Mouse (Mus musculus) kidney, embryonic 15.5 days (tissue): ENCODE measurements at regions not wholly inside any gene's neighbourhood (a gene's known extent, or its start where the extent isn't known, plus 50 kb on each side); places are given as distances from the start of the nearest gene placed in this dataset.

Experiments
- ATAC-seq: fragments of 200-750 bp; cut with Nextera tagmentation; replicated peaks from 2 replicates; pipeline ENCODE4 v1.8.0; 2017; ENCODE audit warnings: moderate TSS enrichment; ENCODE audit not compliant: low FRiP score
- H3K27ac ChIP-seq: fragments of 300-500 bp; sonication (generic); 2 replicates; pipeline ENCODE4 v1.5.1; 2015; ENCODE audit warnings: mild to moderate bottlenecking, inconsistent platforms
- H3K27me3 ChIP-seq: fragments of 300-500 bp; sonication (generic); 2 replicates; pipeline ENCODE4 v1.6.1; 2015; ENCODE audit warnings: inconsistent platforms
- H3K36me3 ChIP-seq: fragments of 300-500 bp; sonication (generic); 2 replicates; pipeline ENCODE4 v1.6.1; 2015; ENCODE audit warnings: inconsistent platforms
- H3K4me1 ChIP-seq: fragments of 300-500 bp; sonication (generic); 2 replicates; pipeline ENCODE4 v1.6.1; 2015; ENCODE audit warnings: inconsistent platforms
- H3K4me2 ChIP-seq: fragments of 300-500 bp; sonication (generic); 2 replicates; pipeline ENCODE4 v1.6.1; 2015; ENCODE audit warnings: moderate library complexity, mild to moderate bottlenecking, inconsistent platforms
- H3K4me3 ChIP-seq: fragments of 300-500 bp; sonication (generic); replicated peaks from 2 replicates; pipeline ENCODE4 v1.5.1; 2015; ENCODE audit warnings: mild to moderate bottlenecking, inconsistent platforms
- H3K9ac ChIP-seq: fragments of 300-500 bp; sonication (generic); 2 replicates; pipeline ENCODE4 v1.6.1; 2015; ENCODE audit warnings: mild to moderate bottlenecking, inconsistent platforms
- H3K9me3 ChIP-seq: fragments of 300-500 bp; sonication (generic); replicated peaks from 2 replicates; pipeline ENCODE4 v1.6.1; 2016; ENCODE audit warnings: inconsistent platforms
- WGBS: fragments of 180-500 bp; shearing (Covaris S2); methylation state at CpG from one replicate; pipeline ENCODE4 v1.1.7; 2015; ENCODE audit warnings: mixed read lengths; 5-methylcytosine and 5-hydroxymethylcytosine counted together

DNA sequence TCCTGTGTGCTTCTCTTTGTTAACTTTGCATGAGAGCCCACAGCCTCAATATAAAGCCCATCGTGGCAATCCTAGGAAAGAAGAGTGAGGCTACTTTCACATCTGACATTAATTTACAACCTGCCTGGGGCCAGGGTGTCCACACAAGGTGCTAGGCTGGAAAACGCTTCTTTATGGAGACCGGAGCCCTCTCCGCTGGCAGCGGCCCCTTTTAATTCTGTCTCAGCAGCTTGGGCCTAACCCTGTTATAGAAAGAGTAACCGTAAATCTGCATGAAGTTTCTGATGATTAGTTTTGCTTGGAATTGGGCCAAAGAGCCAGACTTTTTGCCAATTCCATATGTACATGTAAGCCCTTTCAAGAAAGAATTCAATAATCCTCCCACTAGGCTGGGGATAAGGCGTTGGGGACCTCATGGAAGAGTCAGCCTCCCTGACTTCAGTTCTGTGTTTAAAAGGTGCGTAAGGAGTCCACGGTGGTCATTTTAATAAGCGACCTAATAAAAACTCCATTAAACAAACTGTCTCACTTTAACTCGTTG lies 304.2 kb upstream of the Dynlrb2 start:
- ATAC-seq = no peak
- H3K4me2 ChIP-seq = no peak overlapping the region
- 50% methylated on average over 11 of the region's 11 CpGs for WGBS
- no peaks in the 10 kb centered on the region for H3K36me3 ChIP-seq
- H3K4me1 ChIP-seq = 0 out of 2 replicates have a peak, but pooled peaks cover 5% of the 10 kb centered on the region
- no peak overlapping the region for H3K4me3 ChIP-seq
- H3K27ac ChIP-seq = no peak overlapping the region
- no peaks in the 10 kb centered on the region for H3K9me3 ChIP-seq
- H3K9ac ChIP-seq = no peak overlapping the region
- no peaks in the 10 kb centered on the region for H3K27me3 ChIP-seq

DNA sequence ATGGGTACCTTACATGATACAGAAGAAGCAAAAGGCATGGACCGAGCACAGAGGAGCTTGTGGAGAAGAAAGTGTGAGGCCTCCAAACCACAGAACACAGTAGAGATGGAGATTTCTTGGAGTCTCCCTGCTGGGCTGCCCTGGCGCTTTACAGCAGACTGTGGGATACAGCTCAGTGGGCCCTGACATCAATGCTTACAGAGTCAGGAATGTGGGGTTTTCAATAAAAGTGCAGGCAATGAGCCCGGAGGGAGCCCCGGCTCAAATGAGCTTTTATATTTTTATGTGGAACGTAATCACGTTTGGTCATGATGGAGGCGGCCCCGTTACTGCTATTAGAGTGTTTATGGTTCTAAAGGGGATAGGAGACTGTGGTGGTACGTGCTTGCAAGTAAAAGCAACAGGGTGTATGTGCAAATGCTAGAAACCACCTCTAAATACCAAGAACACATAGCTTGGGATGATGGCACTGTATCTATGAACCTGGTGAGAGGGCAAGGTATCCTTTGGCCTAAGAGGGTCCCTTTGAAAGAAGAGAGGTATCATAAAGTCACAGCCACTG lies 308.1 kb upstream of the Dynlrb2 start:
- no peak overlapping the region for H3K4me2 ChIP-seq
- H3K4me3 ChIP-seq = no peak overlapping the region
- ATAC-seq = no peak
- no peak overlapping the region for H3K27ac ChIP-seq
- 76% methylated on average over 9 of the region's 9 CpGs for WGBS
- no peaks in the 10 kb centered on the region for H3K27me3 ChIP-seq
- H3K36me3 ChIP-seq = no peaks in the 10 kb centered on the region
- no peaks in the 10 kb centered on the region for H3K9me3 ChIP-seq
- no peak overlapping the region for H3K9ac ChIP-seq
- peaks cover 15% of the 10 kb centered on the region; the same call in 1 of the 2 replicates for H3K4me1 ChIP-seq

DNA sequence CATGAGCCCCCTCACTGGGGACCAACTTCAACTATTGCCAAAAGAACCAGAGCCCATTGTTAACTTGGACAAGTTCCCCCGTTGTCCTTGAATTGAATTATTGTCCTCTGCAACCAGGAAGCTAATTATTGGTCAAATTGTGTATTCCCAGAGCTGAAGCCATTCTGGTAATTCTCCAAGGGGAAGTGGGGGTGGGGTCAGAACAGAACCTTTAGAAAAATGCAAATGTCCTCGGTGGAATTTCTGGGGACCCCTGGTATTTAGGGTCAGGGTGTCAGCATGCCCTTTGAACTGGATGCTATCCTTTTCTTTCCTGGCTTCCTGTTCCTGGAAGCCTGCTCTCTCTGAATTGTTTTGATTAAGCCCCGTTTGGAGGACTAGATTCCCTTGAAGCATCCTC lies 312.7 kb upstream of the Dynlrb2 start:
- no peak for ATAC-seq
- no peak overlapping the region for H3K4me3 ChIP-seq
- no peaks in the 10 kb centered on the region for H3K36me3 ChIP-seq
- 12% methylated on average over 3 of the region's 3 CpGs for WGBS
- no peak overlapping the region for H3K27ac ChIP-seq
- H3K4me1 ChIP-seq = peaks cover 18% of the 10 kb centered on the region
- no peaks in the 10 kb centered on the region for H3K27me3 ChIP-seq
- no peak overlapping the region for H3K9ac ChIP-seq
- H3K9me3 ChIP-seq = no peaks in the 10 kb centered on the region
- no peak overlapping the region for H3K4me2 ChIP-seq

DNA sequence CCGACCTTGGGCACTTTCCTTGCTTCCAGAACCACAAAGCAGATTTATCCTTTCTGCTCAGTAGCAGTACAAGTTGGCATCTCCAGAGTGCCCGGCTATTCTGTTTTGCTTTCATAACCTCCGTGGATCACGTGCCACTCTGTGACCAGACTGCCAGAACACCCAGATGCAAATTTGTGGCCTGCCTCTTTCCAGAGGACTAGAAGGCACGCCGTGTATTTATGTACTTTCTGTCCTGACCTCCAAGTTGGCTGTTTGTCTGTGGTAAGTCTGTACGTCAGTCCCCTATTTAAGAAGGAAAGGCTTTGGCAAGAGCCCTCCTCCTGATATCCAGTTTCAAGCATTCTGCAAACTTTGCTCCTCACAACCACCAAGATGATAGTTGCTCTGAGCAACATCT lies 319.6 kb upstream of the Dynlrb2 start:
- H3K4me3 ChIP-seq = no peak overlapping the region
- peaks cover 16% of the 10 kb centered on the region for H3K4me1 ChIP-seq
- H3K9ac ChIP-seq = no peak overlapping the region
- no peaks in the 10 kb centered on the region for H3K27me3 ChIP-seq
- H3K36me3 ChIP-seq = no peaks in the 10 kb centered on the region
- H3K4me2 ChIP-seq = no peak overlapping the region
- 62% methylated on average over 7 of the region's 7 CpGs for WGBS
- no peak for ATAC-seq
- H3K27ac ChIP-seq = no peak overlapping the region
- no peaks in the 10 kb centered on the region for H3K9me3 ChIP-seq

DNA sequence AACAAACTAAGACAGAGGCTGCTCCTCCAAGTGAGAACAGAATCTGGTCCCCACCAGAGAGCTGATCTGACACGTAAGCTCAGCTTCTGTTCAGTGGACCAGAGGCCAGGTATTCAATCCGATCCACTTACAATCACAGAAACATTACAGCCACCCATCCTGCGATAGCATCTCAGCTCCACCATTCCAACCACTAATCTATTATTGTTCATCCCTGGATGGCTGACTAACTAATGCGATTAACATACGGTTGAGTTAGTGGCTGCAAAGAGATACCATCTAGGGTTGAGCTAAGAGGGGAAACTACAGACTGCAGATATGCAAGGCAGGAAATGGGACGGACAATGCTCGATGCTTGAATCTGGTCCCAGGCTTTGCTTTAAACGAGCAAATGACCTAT lies 320.5 kb upstream of the Dynlrb2 start:
- no peaks in the 10 kb centered on the region for H3K9me3 ChIP-seq
- no peaks in the 10 kb centered on the region for H3K27me3 ChIP-seq
- H3K9ac ChIP-seq = no peak overlapping the region
- no peaks in the 10 kb centered on the region for H3K36me3 ChIP-seq
- WGBS = 59% methylated on average over 8 of the region's 8 CpGs
- H3K4me2 ChIP-seq = no peak overlapping the region
- H3K4me1 ChIP-seq = peaks cover 16% of the 10 kb centered on the region
- ATAC-seq = no peak
- H3K27ac ChIP-seq = no peak overlapping the region
- H3K4me3 ChIP-seq = no peak overlapping the region

DNA sequence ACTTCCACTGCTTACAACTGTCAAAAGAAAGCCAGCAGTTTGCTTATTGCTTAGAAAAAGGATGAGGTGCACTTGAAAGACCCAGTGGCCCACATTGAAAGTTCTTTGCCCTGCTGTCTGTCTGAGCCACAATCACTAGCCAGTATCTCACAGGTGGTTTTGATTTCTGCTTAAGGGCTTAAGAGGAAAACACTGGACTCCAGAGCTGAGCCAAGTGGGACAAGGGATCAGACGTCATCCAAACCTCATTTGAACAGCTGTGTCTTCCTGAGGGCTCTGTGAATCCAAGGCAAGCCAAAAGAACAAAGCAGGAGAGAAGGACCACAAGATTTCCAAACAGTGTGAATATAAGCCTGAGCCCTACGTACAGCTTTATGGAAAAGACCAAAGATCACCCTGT lies 326.8 kb upstream of the Dynlrb2 start:
- peaks cover 4% of the 10 kb centered on the region; the same call in 1 of the 2 replicates for H3K4me1 ChIP-seq
- ATAC-seq = no peak
- H3K4me3 ChIP-seq = no peak overlapping the region
- no peak overlapping the region for H3K9ac ChIP-seq
- no peak overlapping the region for H3K27ac ChIP-seq
- WGBS = 63% methylated on average over 2 of the region's 2 CpGs
- H3K27me3 ChIP-seq = no peaks in the 10 kb centered on the region
- H3K9me3 ChIP-seq = no peaks in the 10 kb centered on the region
- H3K36me3 ChIP-seq = no peaks in the 10 kb centered on the region
- H3K4me2 ChIP-seq = no peak overlapping the region

DNA sequence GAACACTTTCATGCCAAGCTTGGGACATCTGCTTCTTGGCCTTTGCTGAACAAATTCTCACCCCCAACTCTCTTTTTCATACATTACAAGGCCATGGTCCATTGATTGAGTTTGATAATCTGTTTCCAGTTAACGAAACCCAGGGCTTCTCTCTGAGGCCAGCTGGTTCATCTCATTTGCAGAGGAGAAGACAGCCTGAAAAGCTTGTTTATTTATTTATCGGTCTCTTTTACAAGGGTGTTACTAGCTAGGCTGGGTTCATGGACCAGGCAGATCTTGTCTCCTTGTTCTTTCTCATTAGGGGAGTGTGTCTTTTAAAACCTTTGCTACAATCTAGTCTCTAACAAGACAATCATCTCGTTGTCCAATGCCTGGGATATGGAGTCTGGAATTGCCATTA lies 329.9 kb upstream of the Dynlrb2 start:
- H3K27ac ChIP-seq = peak overlapping the region; percentile 7; the same call in 1 of the 2 replicates
- 19% methylated on average over 3 of the region's 3 CpGs for WGBS
- H3K4me1 ChIP-seq = peaks cover 4% of the 10 kb centered on the region; the same call in 1 of the 2 replicates
- H3K9ac ChIP-seq = no peak overlapping the region
- H3K36me3 ChIP-seq = no peaks in the 10 kb centered on the region
- no peaks in the 10 kb centered on the region for H3K9me3 ChIP-seq
- H3K27me3 ChIP-seq = no peaks in the 10 kb centered on the region
- ATAC-seq = no peak
- no peak overlapping the region for H3K4me3 ChIP-seq
- no peak overlapping the region for H3K4me2 ChIP-seq

DNA sequence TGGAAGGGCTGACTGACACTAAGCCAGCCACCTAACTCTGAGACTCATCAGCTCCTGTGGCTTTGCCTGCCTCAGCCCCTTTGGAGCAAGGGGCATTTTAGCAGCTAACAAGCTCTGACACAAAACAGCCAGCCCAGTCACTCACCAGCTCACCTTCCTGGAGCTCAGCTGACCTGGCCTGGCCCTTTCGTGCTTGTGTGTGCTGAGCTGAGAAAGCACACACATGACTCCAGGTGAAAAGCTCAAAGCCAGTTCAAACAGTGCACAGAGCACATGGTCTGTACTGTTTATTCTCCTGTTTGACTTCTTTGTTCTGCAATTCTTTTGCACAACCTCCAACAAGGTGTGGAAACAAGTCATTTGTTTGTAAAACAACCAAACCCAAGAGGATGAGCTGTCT lies 330.8 kb upstream of the Dynlrb2 start:
- Histone ChIP-seq H3K27me3 (no peaks in the 10 kb centered on the region), H3K9ac (no peak overlapping the region), H3K27ac (no peak overlapping the region), H3K4me3 (no peak overlapping the region), H3K9me3 (no peaks in the 10 kb centered on the region), H3K4me1 (peaks cover 4% of the 10 kb centered on the region; the same call in 1 of the 2 replicates), H3K36me3 (no peaks in the 10 kb centered on the region), H3K4me2 (no peak overlapping the region)
- WGBS = 55% methylated on average over 1 of the region's 1 CpGs
- no peak for ATAC-seq

DNA sequence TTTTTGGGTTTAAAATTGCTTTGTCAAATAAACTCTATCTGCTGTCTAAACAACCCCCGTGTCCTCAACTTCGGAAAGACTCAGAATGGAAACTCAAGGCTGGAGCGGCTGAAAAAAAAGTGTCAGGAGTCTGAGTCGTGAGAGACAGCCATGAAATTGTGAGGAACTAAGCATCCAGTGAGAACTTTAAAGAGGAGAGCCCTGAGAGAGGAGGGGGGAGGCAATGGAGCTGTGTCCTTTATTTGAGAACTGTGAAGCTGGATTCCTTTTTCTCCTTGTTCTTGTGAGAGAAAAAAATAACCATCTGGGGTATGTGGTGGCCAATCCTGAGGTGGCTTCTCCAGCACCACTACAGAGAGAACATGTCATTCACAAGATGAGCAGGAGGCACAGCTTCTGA lies 336.9 kb upstream of the Dynlrb2 start:
- WGBS = 62% methylated on average over 4 of the region's 4 CpGs
- Histone ChIP-seq H3K4me3 (no peak overlapping the region), H3K27me3 (no peaks in the 10 kb centered on the region), H3K4me1 (no peaks in the 10 kb centered on the region; the same call in 1 of the 2 replicates), H3K9me3 (no peaks in the 10 kb centered on the region), H3K4me2 (no peak overlapping the region), H3K27ac (no peak overlapping the region), H3K36me3 (no peaks in the 10 kb centered on the region), H3K9ac (no peak overlapping the region)
- ATAC-seq = no peak

DNA sequence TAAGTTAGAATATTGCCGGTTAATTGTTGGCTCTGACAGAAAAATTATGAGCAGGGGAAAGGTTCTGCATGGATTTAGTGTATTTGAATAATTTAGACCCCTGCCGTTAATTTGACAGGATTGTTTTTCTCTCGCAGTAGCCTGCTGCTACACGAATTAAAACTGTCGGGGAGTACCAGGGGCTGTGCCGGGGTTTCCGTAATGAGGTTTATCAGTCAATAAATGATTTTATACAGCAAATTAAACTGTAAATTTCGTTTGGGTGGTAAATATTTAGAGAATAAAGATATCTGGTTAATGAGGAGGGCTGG lies 339.8 kb upstream of the Dynlrb2 start:
- Histone ChIP-seq H3K9me3 (no peaks in the 10 kb centered on the region), H3K36me3 (no peaks in the 10 kb centered on the region), H3K4me2 (no peak overlapping the region), H3K4me3 (no peak overlapping the region), H3K4me1 (no peaks in the 10 kb centered on the region; the same call in 1 of the 2 replicates), H3K9ac (no peak overlapping the region), H3K27me3 (no peaks in the 10 kb centered on the region), H3K27ac (no peak overlapping the region)
- ATAC-seq = no peak
- WGBS = 14% methylated on average over 8 of the region's 8 CpGs

DNA sequence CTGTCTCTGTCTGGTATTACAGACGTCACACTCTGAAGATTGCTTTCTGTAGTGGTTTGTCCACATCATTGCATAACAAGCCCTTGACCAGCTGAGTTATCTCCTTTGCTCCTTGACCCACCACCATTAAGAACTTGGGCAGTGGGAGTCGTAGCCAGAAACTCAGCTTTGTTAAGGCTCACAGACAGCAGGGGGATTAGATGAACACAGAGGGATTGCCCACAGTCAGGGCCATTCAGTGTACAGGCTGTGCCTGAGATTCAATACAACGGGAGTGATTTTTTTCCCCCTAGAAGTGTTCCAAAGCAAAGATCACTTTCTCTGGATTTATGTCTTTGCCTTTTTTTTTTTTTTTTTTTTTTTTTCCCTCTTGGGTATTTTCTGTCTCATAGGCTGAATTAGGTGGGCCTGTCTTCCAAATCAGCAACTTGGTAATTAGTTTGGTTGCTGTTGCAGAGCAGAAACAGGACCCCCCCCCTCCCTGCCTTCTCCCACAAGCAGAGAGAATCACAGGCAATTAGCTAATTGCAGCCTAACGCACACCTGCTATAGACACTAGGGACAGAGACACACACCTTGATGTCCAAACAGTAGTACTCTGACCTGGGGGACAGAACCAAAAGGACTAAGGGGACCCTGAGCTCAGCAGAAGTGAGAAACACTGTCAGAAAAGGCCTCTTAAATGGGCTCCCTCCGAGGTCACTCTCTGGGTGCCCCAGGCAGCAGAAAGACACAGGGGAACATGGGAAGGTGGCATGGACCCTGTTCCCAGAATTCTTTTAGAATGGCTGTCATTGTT lies 340.4 kb upstream of the Dynlrb2 start:
- no peaks in the 10 kb centered on the region for H3K36me3 ChIP-seq
- no peak overlapping the region for H3K4me3 ChIP-seq
- H3K27me3 ChIP-seq = no peaks in the 10 kb centered on the region
- no peaks in the 10 kb centered on the region; the same call in 1 of the 2 replicates for H3K4me1 ChIP-seq
- H3K4me2 ChIP-seq = no peak overlapping the region
- no peak overlapping the region for H3K27ac ChIP-seq
- no peaks in the 10 kb centered on the region for H3K9me3 ChIP-seq
- 28% methylated on average over 5 of the region's 5 CpGs for WGBS
- H3K9ac ChIP-seq = no peak overlapping the region
- ATAC-seq = no peak

DNA sequence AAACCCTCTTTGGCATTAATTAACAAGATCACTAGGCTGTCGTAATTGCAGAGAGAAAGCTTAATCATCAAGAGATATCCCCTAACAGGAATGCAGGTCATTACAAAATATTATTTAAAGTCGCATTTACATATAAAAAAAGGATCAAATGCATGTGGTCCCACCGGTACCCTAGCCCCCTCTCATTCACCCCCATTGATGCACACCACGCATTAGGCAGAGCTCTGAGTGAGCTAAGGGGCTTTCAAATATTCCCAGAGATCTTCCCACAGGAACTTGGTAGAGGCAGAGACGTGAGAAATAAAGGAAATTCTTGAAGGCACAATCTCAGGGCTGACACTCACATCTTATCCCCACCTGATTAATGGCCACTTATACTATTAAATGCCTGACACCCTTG lies 343.8 kb upstream of the Dynlrb2 start:
- Histone ChIP-seq H3K4me3 (no peak overlapping the region), H3K9ac (no peak overlapping the region), H3K36me3 (no peaks in the 10 kb centered on the region), H3K9me3 (no peaks in the 10 kb centered on the region), H3K27me3 (no peaks in the 10 kb centered on the region), H3K4me1 (no peaks in the 10 kb centered on the region; the same call in 1 of the 2 replicates), H3K4me2 (no peak overlapping the region), H3K27ac (no peak overlapping the region)
- no peak for ATAC-seq
- 55% methylated on average over 5 of the region's 5 CpGs for WGBS
